Mouse (Mus musculus): ENCODE results near the gene Hnrnph1. TPM values are rescaled to one million over a fixed set of nuclear protein-coding genes. Genes with fewer than 3 reads are reported as not detected.
A peak's percentile ranks its signal among the peaks of the same experiment; 100 is the strongest.
"Not testable (repeated sequence)": the region's sequence is repeated elsewhere in the genome, so short reads cannot be mapped to it uniquely, and the experiment has no call there.

Gene Hnrnph1
- polyA plus RNA-seq, 1 experiment from 2014 or later: 606 TPM

- Histone ChIP-seq H3K4me2 (replicated peaks; ENCODE audit: low read depth, low read length) (no peak overlapping the region), H3K36me3 (ENCODE audit: control insufficient read depth, insufficient read depth, low read length) (no peaks in the 10 kb centered on the region)
- WGBS: 77% methylated on average over 2 of the region's 2 CpGs
Measured at GRCm38 (mm10) chr11:50352177-50352576, 24.6 kb upstream of the Hnrnph1 start.

GRCm38 (mm10) chr11:50354162-50354561 is 22.6 kb upstream of the Hnrnph1 start, which contains the start of gene Cby3:
TSS of gene Cby3 (plus strand) at chr11:50354462.
- no peak within 1 kb of the TSS for H3K4me3 ChIP-seq (ENCODE audit: low read length)
- no peak within 1 kb of the TSS for H3K4me2 ChIP-seq (replicated peaks; ENCODE audit: low read depth, low read length)
- peak within 1 kb of the TSS; percentile 57 for H3K27ac ChIP-seq (ENCODE audit: low read depth, low read length)
- H3K27me3 ChIP-seq (ENCODE audit: control insufficient read depth, insufficient read depth, low read length): no peaks in the 10 kb centered on the region
- H3K9ac ChIP-seq (ENCODE audit: low read depth, low read length): no peak within 1 kb of the TSS
- no peak for ATAC-seq (ENCODE audit: low FRiP score, low TSS enrichment)
- no peaks in the 10 kb centered on the region for H3K9me3 ChIP-seq (ENCODE audit: control insufficient read depth, low read length)
- H3K36me3 ChIP-seq (ENCODE audit: control insufficient read depth, insufficient read depth, low read length): no peaks in the 10 kb centered on the region
- H3K4me1 ChIP-seq (ENCODE audit: control insufficient read depth, insufficient read depth, low read length): no peaks in the 10 kb centered on the region

More at GRCm38 (mm10) chr11:50352177-50352576, 24.6 kb upstream of the Hnrnph1 start:
- Histone ChIP-seq H3K27ac (ENCODE audit: low read depth, low read length) (no peak overlapping the region), H3K4me3 (ENCODE audit: low read length) (no peak overlapping the region), H3K9ac (ENCODE audit: low read depth, low read length) (no peak overlapping the region), H3K9me3 (ENCODE audit: control insufficient read depth, low read length) (no peaks in the 10 kb centered on the region), H3K4me1 (ENCODE audit: control insufficient read depth, insufficient read depth, low read length) (no peaks in the 10 kb centered on the region), H3K27me3 (ENCODE audit: control insufficient read depth, insufficient read depth, low read length) (no peaks in the 10 kb centered on the region)
- no peak for ATAC-seq (ENCODE audit: low FRiP score, low TSS enrichment)

- 65% methylated on average over 3 of the region's 3 CpGs for WGBS
- no peak overlapping the region for H3K4me3 ChIP-seq (ENCODE audit: low read length)
- peak; percentile 37; the same call in 1 of the 2 replicates for ATAC-seq (ENCODE audit: low FRiP score, low TSS enrichment)
- peak overlapping the region; percentile 57; the same call in 1 of the 2 replicates for H3K27ac ChIP-seq (ENCODE audit: low read depth, low read length)
- no peaks in the 10 kb centered on the region for H3K27me3 ChIP-seq (ENCODE audit: control insufficient read depth, insufficient read depth, low read length)
- H3K4me1 ChIP-seq (ENCODE audit: control insufficient read depth, insufficient read depth, low read length): no peaks in the 10 kb centered on the region
- H3K9me3 ChIP-seq (ENCODE audit: control insufficient read depth, low read length): no peaks in the 10 kb centered on the region
- no peak overlapping the region for H3K9ac ChIP-seq (ENCODE audit: low read depth, low read length)
- no peak overlapping the region for H3K4me2 ChIP-seq (replicated peaks; ENCODE audit: low read depth, low read length)
- H3K36me3 ChIP-seq (ENCODE audit: control insufficient read depth, insufficient read depth, low read length): no peaks in the 10 kb centered on the region
Measured at GRCm38 (mm10) chr11:50354851-50355250, 21.9 kb upstream of the Hnrnph1 start.

- Histone ChIP-seq H3K27me3 (ENCODE audit: control insufficient read depth, insufficient read depth, low read length) (no peaks in the 10 kb centered on the region), H3K9ac (ENCODE audit: low read depth, low read length) (no peak overlapping the region), H3K9me3 (ENCODE audit: control insufficient read depth, low read length) (no peaks in the 10 kb centered on the region), H3K4me3 (ENCODE audit: low read length) (no peak overlapping the region), H3K4me2 (replicated peaks; ENCODE audit: low read depth, low read length) (no peak overlapping the region), H3K36me3 (ENCODE audit: control insufficient read depth, insufficient read depth, low read length) (no peaks in the 10 kb centered on the region), H3K27ac (ENCODE audit: low read depth, low read length) (peak overlapping the region; percentile 57), H3K4me1 (ENCODE audit: control insufficient read depth, insufficient read depth, low read length) (no peaks in the 10 kb centered on the region)
- 74% methylated on average over 1 of the region's 1 CpGs for WGBS
- no peak for ATAC-seq (ENCODE audit: low FRiP score, low TSS enrichment)
Measured at GRCm38 (mm10) chr11:50355395-50355794, 21.4 kb upstream of the Hnrnph1 start.

GRCm38 (mm10) chr11:50358950-50359861 is 17.6 kb upstream of the Hnrnph1 start:
- ATAC-seq (ENCODE audit: low FRiP score, low TSS enrichment): peak; percentile 68
- Histone ChIP-seq H3K9ac (ENCODE audit: low read depth, low read length) (peak overlapping the region; percentile 67), H3K4me2 (replicated peaks; ENCODE audit: low read depth, low read length) (peak overlapping the region; percentile 83), H3K9me3 (ENCODE audit: control insufficient read depth, low read length) (no peaks in the 10 kb centered on the region), H3K27me3 (ENCODE audit: control insufficient read depth, insufficient read depth, low read length) (no peaks in the 10 kb centered on the region), H3K4me3 (ENCODE audit: low read length) (peak overlapping the region; percentile 56), H3K4me1 (ENCODE audit: control insufficient read depth, insufficient read depth, low read length) (no peaks in the 10 kb centered on the region), H3K36me3 (ENCODE audit: control insufficient read depth, insufficient read depth, low read length) (no peaks in the 10 kb centered on the region), H3K27ac (ENCODE audit: low read depth, low read length) (peak overlapping the region; percentile 39; the same call in 1 of the 2 replicates)
- WGBS: 2% methylated on average over 74 of the region's 74 CpGs

- H3K36me3 ChIP-seq (ENCODE audit: control insufficient read depth, insufficient read depth, low read length); ATAC-seq (ENCODE audit: low FRiP score, low TSS enrichment); H3K4me1 ChIP-seq (ENCODE audit: control insufficient read depth, insufficient read depth, low read length); H3K4me2 ChIP-seq (replicated peaks; ENCODE audit: low read depth, low read length); H3K27ac ChIP-seq (ENCODE audit: low read depth, low read length); H3K27me3 ChIP-seq (ENCODE audit: control insufficient read depth, insufficient read depth, low read length); H3K9me3 ChIP-seq (ENCODE audit: control insufficient read depth, low read length); H3K9ac ChIP-seq (ENCODE audit: low read depth, low read length); H3K4me3 ChIP-seq (ENCODE audit: low read length): not testable (repeated sequence)
- WGBS: 86% methylated on average over 1 of the region's 1 CpGs
Measured at GRCm38 (mm10) chr11:50361282-50361681, 15.5 kb upstream of the Hnrnph1 start.

- Histone ChIP-seq H3K36me3 (ENCODE audit: control insufficient read depth, insufficient read depth, low read length) (no peaks in the 10 kb centered on the region), H3K27ac (ENCODE audit: low read depth, low read length) (no peak overlapping the region), H3K9me3 (ENCODE audit: control insufficient read depth, low read length) (no peaks in the 10 kb centered on the region), H3K9ac (ENCODE audit: low read depth, low read length) (no peak overlapping the region), H3K4me3 (ENCODE audit: low read length) (no peak overlapping the region), H3K4me2 (replicated peaks; ENCODE audit: low read depth, low read length) (no peak overlapping the region), H3K27me3 (ENCODE audit: control insufficient read depth, insufficient read depth, low read length) (no peaks in the 10 kb centered on the region), H3K4me1 (ENCODE audit: control insufficient read depth, insufficient read depth, low read length) (no peaks in the 10 kb centered on the region)
- ATAC-seq (ENCODE audit: low FRiP score, low TSS enrichment): peak; percentile 61; the same call in 1 of the 2 replicates
- 7% methylated on average over 4 of the region's 4 CpGs for WGBS
Measured at GRCm38 (mm10) chr11:50364548-50364947, 12.2 kb upstream of the Hnrnph1 start.

- ATAC-seq (ENCODE audit: low FRiP score, low TSS enrichment): no peak
- no peak overlapping the region for H3K4me3 ChIP-seq (ENCODE audit: low read length)
- no peak overlapping the region for H3K4me2 ChIP-seq (replicated peaks; ENCODE audit: low read depth, low read length)
- no peaks in the 10 kb centered on the region for H3K27me3 ChIP-seq (ENCODE audit: control insufficient read depth, insufficient read depth, low read length)
- no peak overlapping the region for H3K27ac ChIP-seq (ENCODE audit: low read depth, low read length)
- no peak overlapping the region for H3K9ac ChIP-seq (ENCODE audit: low read depth, low read length)
- no peaks in the 10 kb centered on the region for H3K36me3 ChIP-seq (ENCODE audit: control insufficient read depth, insufficient read depth, low read length)
- H3K9me3 ChIP-seq (ENCODE audit: control insufficient read depth, low read length): no peaks in the 10 kb centered on the region
- no peaks in the 10 kb centered on the region for H3K4me1 ChIP-seq (ENCODE audit: control insufficient read depth, insufficient read depth, low read length)
Measured at GRCm38 (mm10) chr11:50365322-50365721, 11.5 kb upstream of the Hnrnph1 start.

GRCm38 (mm10) chr11:50367531-50367930 is 9.3 kb upstream of the Hnrnph1 start:
- Histone ChIP-seq H3K4me1 (ENCODE audit: control insufficient read depth, insufficient read depth, low read length) (no peaks in the 10 kb centered on the region), H3K36me3 (ENCODE audit: control insufficient read depth, insufficient read depth, low read length) (no peaks in the 10 kb centered on the region), H3K4me2 (replicated peaks; ENCODE audit: low read depth, low read length) (no peak overlapping the region), H3K9ac (ENCODE audit: low read depth, low read length) (no peak overlapping the region), H3K4me3 (ENCODE audit: low read length) (no peak overlapping the region), H3K27me3 (ENCODE audit: control insufficient read depth, insufficient read depth, low read length) (no peaks in the 10 kb centered on the region), H3K27ac (ENCODE audit: low read depth, low read length) (no peak overlapping the region), H3K9me3 (ENCODE audit: control insufficient read depth, low read length) (no peaks in the 10 kb centered on the region)
- 92% methylated on average over 9 of the region's 9 CpGs for WGBS
- ATAC-seq (ENCODE audit: low FRiP score, low TSS enrichment): no peak
